Mouse (Mus musculus) ES-CJ7 (cell line): ENCODE data around the gene Prkar1b.

Experiments used
- DNase-seq: peaks from one replicate; pipeline ENCODE4 v3.0.0; 2011; ENCODE audit warnings: low read depth, low spot score

Gene Prkar1b

DNA sequence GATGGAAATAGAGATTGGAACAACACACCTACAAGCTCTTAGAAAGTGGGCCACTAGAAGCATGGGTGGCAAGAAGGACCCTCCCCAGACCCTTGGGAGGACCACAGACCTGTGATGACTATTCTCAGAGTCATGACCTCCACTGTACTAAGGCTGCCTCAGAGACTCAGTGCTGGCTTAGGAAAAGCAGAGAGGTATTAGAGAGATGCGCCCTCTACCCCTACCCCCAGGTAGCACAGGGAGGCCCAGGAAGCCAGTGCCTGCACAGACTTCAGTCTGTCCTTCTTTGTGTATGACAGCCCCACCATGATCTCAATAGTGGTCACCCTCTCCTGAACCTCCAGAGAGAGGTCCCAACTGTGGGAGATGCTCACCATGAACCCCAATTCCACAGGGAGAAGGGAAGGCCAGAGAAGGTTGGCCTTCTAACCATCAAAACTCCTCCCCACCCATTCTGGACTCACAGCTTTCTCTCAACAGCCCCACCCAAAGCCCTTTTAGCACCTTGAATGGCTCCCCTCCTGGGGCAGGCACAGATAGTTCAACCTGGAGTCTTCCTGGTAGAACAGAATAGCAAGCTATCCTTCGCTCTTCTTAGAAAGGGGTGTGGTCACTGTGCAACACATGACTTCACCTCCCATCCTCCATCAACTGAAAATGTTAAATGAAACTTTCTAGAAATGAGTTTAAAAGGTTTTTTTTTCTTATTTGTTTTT, 39.5 kb downstream of the Prkar1b start:
- peak; percentile 62 for DNase-seq

- no peak for DNase-seq
These were observed 42.0 kb downstream of the Prkar1b start for GRCm38 (mm10) chr5:139107815-139108214.

GRCm38 (mm10) chr5:139101783-139102182, 48.0 kb downstream of the Prkar1b start:
- DNase-seq: no peak

- no peak for DNase-seq
These were observed 50.5 kb downstream of the Prkar1b start for GRCm38 (mm10) chr5:139098991-139099972.

GRCm38 (mm10) chr5:139095297-139096110, 54.3 kb downstream of the Prkar1b start:
- peak; percentile 37 for DNase-seq

DNA sequence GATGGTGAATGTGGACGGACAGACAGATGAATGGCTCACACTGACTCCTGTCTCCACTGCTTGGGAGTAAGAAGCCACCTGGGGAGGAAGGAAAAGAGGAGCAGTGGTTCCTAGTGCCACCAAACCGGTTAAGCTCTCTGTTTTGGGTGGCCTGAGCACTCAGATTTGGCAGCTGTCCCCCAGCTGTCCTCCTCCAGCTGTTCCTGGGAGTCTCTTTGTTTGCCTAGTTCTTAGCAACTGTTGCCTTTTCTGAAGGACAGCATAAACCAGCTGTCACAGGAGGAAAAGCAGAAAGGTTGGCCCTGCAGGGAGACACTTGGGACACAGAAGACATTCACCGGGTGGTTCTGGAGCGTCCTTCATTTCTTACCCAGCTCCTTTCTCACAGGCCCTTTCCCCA, 56.3 kb downstream of the Prkar1b start:
- no peak for DNase-seq

DNA sequence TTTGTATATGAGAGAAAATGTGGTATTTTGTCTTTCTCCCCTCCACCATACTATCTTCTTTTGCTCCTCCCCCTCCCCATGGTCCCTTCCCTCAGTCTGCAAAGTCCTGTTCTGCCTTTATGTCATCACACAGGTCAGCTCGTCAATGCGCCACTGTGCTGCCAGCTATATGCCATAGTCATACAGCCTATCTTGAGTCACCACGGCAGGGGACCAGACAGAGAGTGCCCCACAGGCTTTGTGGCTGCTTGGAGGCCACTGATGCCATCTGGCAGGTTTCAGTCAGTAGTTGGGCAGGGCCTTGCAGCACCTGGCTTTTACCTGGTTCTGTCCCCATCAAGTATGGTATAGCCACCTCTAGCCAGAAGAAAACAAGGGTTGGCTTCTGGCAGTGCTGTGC, 58.1 kb downstream of the Prkar1b start:
- no peak for DNase-seq

GRCm38 (mm10) chr5:139090162-139090561, 59.6 kb downstream of the Prkar1b start:
- DNase-seq: no peak

DNA sequence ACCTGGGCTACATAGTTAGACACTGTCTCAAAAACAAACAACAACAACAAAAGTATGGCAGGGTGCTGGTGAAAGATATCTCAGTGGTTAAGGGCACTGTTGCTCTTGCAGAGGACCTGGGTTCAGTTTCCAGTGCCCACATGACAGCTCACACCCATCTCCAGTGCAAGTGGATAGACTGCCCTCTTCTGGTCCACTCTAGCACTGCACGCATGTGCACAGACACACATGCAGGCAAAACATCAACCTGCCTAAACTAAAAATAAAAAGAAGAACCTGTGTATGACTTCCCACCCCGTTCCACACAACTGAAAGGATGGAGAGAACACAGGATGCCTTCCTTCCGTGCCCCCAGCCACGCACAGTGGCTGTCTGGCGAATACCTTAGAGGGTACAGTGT, 61.6 kb downstream of the Prkar1b start:
- peak; percentile 56 for DNase-seq

DNA sequence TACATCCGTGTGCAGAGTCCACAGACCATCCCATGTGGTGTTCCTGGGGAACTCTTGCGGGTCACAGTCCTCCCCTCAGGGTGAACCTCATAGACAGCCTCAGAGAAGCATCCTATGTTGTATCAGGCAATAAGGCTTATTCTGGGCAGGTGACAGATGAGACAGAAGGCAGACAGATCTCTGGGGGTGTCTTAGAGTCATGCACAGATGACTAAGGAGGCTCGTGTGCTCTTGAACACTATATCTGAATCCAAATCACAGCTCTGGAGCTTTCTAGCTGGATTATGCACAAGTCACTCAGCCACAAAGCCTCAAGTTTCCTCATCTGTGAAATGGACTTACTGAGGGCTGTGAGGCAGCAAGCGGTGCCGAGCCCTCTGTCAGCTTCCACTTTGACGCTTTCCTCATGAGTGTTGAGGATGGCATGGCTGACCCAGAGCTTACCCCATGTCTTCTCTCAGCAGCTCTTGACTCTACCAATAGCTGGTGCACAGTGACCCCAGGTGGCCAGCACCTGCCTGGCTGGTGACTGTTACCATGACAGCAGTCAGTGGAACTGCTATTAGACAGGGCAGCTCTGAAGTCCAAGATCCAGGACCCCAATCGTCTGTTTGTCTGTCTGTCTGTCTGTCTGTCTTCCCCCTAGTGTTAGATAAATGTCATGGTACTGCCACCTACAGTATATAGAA, 64.8 kb downstream of the Prkar1b start:
- peak; percentile 71 for DNase-seq

DNA sequence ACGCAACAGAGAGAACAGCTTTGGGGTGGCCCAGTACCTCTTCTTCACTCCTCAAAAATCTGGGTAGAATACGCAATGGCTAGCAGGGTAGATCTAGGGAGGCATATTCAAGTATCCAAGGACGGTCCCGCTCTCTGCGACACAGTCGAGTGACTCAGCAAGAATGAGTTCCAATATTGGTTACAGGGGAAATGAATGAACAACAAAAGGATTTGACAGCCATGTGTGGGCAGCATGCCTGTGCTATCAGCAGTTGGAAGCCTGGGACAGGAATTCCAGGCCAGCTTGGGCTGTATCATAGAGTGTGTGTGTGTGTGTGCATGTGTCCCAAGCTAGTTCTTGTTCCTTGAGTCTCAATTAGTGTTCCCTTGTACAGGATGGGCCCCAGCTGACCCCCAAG, 65.5 kb downstream of the Prkar1b start:
- no peak for DNase-seq

DNA sequence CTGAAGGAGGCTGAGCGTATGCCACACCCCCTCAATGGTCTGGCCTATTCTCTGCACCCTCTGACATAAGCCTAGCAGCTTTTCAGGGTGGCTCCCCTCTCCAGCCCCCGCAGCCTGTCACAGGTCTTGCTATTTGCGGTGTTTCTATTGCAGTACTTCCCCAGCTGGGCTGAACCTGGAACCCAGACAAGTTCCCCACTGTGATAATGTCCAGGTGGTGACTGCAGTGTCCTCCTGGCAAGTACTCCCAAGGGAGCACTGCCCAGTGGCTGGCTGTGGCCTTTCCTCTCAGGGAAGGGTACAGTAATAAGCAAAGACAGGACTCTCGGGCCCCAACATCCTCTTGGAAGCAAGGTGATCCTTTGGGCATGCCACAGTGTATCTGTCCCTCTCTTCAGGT, 66.0 kb downstream of the Prkar1b start:
- DNase-seq: no peak

DNA sequence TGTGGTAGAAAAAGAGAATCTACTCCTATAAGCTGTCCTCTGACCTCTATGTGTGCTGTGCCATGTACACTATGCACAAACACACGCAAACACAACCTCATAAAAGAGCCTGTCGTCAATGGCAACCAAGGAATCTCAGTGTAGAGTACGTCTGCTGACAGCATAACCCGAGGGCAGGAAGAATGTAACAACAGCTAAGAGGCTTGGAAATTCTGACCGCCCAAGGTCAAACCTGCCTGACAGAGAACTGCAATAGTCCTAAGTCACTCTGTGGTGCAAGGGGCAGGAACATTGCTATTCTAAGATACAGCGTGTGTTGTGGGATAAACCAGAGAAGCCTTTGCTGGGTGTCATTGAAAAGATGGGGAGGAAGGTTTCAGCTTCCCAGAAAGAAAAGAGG, 68.4 kb downstream of the Prkar1b start:
- DNase-seq: no peak

DNA sequence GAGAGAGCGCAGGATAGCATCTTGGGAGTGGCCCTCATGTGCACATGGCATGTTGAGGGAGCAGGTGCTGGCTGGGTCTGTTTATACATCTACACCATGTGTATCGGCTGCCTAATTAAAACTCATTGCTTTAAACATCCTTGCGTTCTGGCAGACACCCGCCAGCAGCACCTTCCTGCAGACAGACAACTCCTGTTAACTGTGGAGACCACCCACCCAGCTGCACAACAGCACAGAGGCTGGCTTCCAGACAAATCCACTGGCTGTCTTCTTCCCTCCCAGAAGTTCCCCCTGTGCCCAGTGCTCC, 71.7 kb downstream of the Prkar1b start:
- DNase-seq: no peak

GRCm38 (mm10) chr5:139077311-139078155, 72.3 kb downstream of the Prkar1b start:
- DNase-seq: no peak

DNA sequence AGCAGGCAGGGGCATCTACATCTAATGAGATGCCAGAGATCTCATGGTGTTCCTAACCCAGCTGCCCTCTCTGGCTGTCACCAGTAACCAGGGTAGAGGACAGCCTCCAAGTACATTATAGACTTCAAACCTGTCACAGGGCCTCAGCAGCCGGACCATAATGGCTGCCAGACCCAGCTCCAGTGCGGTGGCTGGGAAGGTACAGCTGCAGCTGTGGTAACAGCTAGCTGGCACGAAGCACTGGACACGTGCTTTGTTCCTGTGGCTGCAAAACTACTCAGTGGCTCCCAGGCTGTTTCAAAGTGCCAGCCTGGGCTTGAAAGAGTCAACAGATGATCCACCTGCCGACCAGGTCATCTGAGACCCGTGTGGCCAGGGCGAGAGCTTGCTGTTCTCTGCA, 73.4 kb downstream of the Prkar1b start:
- no peak for DNase-seq

- DNase-seq: no peak
These were observed 74.0 kb downstream of the Prkar1b start for GRCm38 (mm10) chr5:139075791-139076190.

DNA sequence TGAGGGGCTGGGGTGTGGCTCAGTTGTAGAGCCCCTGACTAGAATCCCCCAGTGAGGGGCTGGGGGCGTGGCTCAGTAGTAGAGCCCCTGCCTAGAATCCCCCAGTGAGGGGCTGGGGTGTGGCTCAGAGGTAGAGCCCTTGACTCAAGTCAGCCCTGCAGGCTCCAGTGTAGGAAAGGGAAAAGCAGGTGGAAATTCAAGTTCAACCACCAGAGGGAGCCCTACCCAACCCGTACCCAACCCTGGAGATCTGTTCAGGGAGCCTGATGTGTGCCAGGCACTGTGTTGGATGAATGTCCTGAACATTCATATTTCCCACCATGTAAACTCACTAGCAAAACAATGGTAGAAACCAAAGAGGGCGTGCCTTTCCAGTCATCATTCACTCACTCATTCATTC, 74.7 kb downstream of the Prkar1b start:
- DNase-seq: peak; percentile 70

- DNase-seq: no peak
These were observed 75.8 kb downstream of the Prkar1b start for GRCm38 (mm10) chr5:139073977-139074376.

GRCm38 (mm10) chr5:139072866-139073265, 76.9 kb downstream of the Prkar1b start:
- no peak for DNase-seq
